ENCODE assay signal across 8 mouse cellular contexts in the genomic region with DNA sequence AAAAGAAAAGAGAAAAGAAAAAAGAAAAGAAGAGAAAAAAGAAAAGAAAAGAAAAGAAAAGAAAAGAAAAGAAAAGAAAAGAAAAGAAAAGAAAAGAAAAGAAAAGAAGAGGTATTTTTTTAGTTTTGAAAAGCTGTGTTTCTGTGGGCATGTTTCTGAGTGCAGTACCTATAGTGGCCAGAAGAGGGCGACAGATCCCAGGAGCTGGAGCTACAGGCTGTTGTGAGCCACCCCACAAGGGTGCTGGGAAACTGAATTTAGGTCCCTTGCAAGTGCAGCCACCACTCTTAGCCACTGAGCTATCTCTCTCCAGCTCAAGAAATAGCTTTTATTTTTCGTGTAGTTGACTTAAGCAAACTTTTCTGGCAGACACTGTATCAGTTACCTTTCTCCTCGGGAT. TPM values are rescaled to one million over a fixed set of nuclear protein-coding genes. Genes with fewer than 3 reads are reported as not detected.
A peak's percentile ranks its signal among the peaks of the same experiment; 100 is the strongest.
DNase-seq lines count a peak whose midpoint lies in the region; ATAC-seq and TF ChIP-seq lines count a peak whose summit lies in the region.

No protein-coding gene starts in this region.

- H3K27me3 ChIP-seq in liver, embryonic 11.5 days (replicated peaks; ENCODE audit: control insufficient read depth, insufficient read depth, low read length) = no peaks in the 10 kb centered on the region

- peak; percentile 82 for TF ChIP-seq CTCF in bone marrow, adult 2 months (IDR thresholded peaks at IDR 0.05; ENCODE audit: control insufficient read depth, insufficient read depth, low read length)

- no peaks in the 10 kb centered on the region for H3K36me3 ChIP-seq in liver, embryonic 11.5 days (ENCODE audit: control insufficient read depth, insufficient read depth, low read length)

- peak; percentile 56 for DNase-seq in adrenal gland, postnatal 10 days
- no peak for DNase-seq in adrenal gland, postnatal 4 days (ENCODE audit: low spot score in 2 of 2)
- DNase-seq in liver = peak; percentile 58
- no peak for DNase-seq in liver, embryonic 11.5 days (ENCODE audit: low spot score)
- peak; percentile 28 for DNase-seq in lung, postnatal 36 days
- no peak for DNase-seq in layer of hippocampus, postnatal 36 days

- no peak for ATAC-seq in liver, embryonic 11.5 days (replicated peaks; ENCODE audit: low FRiP score)
- no peak for ATAC-seq in frontal cortex, adult (ENCODE audit: low TSS enrichment)

- H3K4me1 ChIP-seq in liver, embryonic 11.5 days (replicated peaks; ENCODE audit: control insufficient read depth, insufficient read depth, low read length) = no peaks in the 10 kb centered on the region
- H3K4me1 ChIP-seq in bone marrow, adult 2 months (ENCODE audit: control insufficient read depth, insufficient read depth, low read length) = no peaks in the 10 kb centered on the region

- 56% methylated on average over 3 of the region's 3 CpGs for WGBS in liver, embryonic 11.5 days
- 50% methylated on average over 3 of the region's 3 CpGs for WGBS in bone marrow, adult 2 months

- H3K9me3 ChIP-seq in liver, embryonic 11.5 days (ENCODE audit: control insufficient read depth, low read length) = no peaks in the 10 kb centered on the region

- no peak overlapping the region for H3K27ac ChIP-seq in liver, embryonic 11.5 days (ENCODE audit: low read depth, low read length)
- no peak overlapping the region for H3K27ac ChIP-seq in bone marrow, adult 2 months (ENCODE audit: control insufficient read depth, insufficient read depth, low read depth, low read length, poor library complexity)

- H3K4me3 ChIP-seq in liver, embryonic 11.5 days (ENCODE audit: low read depth, low read length) = no peak overlapping the region
- no peak overlapping the region for H3K4me3 ChIP-seq in bone marrow, adult 2 months (replicated peaks; ENCODE audit: control insufficient read depth, low read depth, low read length)

- H3K9ac ChIP-seq in liver, embryonic 11.5 days (ENCODE audit: low read depth, low read length) = no peak overlapping the region

- H3K4me2 ChIP-seq in liver, embryonic 11.5 days = no peak overlapping the region

- no peak for TF ChIP-seq POLR2A in bone marrow, adult 2 months (IDR thresholded peaks at IDR 0.05; ENCODE audit: borderline replicate concordance, control insufficient read depth, low read depth, low read length)

RNA-seq across cellular contexts. Expression of a gene that starts 11.9 kb away (rescaled TPM):
- total RNA-seq in adrenal gland, postnatal 10 days (2021) = 100 to 1,000 TPM in 1 of 2 experiments, 10 to 100 TPM in 1; 96.1 to 103 TPM
- 100 to 1,000 TPM; 104 to 117 TPM for total RNA-seq in adrenal gland, postnatal 4 days (2021)
- polyA plus RNA-seq in liver, embryonic 11.5 days (2014; fragmentation: Nextera tagmentation; extraction: Ambion mirVana) = 284 and 301 TPM in 2 replicates
- polyA plus RNA-seq in bone marrow, adult 2 months (2011; ENCODE audit: insufficient read depth, insufficient read length, low replicate concordance, missing spikeins) = 53.5 and 89.4 TPM in 2 replicates
- 10 to 100 TPM; 73.9 to 84.1 TPM for total RNA-seq in layer of hippocampus, postnatal 36 days (2021)

Comparison
In these comparisons a context has a peak if more than half of its experiments do, and no peak if none do; other contexts are left out.
1. DNase-seq: peak in adrenal gland, postnatal 10 days (single experiment), liver (single experiment) and lung, postnatal 36 days (single experiment); none in adrenal gland, postnatal 4 days (0 of 2), liver, embryonic 11.5 days (single experiment) and layer of hippocampus, postnatal 36 days (0 of 2).